Mouse (Mus musculus) heart, adult 2 months (tissue): ENCODE data around the gene Hexa. TPM values are rescaled to one million over a fixed set of nuclear protein-coding genes. Genes with fewer than 3 reads are reported as not detected.

Experiments used
- DNase-seq, 2 experiments: peaks; one replicate each; pipeline ENCODE4 v3.0.0; 2021
- H3K27ac ChIP-seq: fragments of 200-600 bp; 2 replicates; pipeline ENCODE4 v1.8.1; 2022
- H3K27me3 ChIP-seq: fragments of 200-500 bp; 2 replicates; pipeline ENCODE4 v1.6.1; 2012; ENCODE audit warnings: mild to moderate bottlenecking, low read length, inconsistent platforms, mixed read lengths; ENCODE audit not compliant: control insufficient read depth, insufficient read depth
- H3K36me3 ChIP-seq: fragments of 200-500 bp; 2 replicates; pipeline ENCODE4 v1.6.1; 2012; ENCODE audit warnings: low read length, inconsistent platforms; ENCODE audit not compliant: control insufficient read depth, insufficient read depth
- H3K4me1 ChIP-seq: fragments of 200-500 bp; 2 replicates; pipeline ENCODE4 v1.6.1; 2011; ENCODE audit warnings: low read length; ENCODE audit not compliant: control insufficient read depth, insufficient read depth
- H3K4me3 ChIP-seq: fragments of 200-600 bp; 2 replicates; pipeline ENCODE4 v1.8.1; 2022
- H3K79me2 ChIP-seq: fragments of 200-500 bp; replicated peaks from 2 replicates; pipeline ENCODE4 v1.6.1; 2012; ENCODE audit warnings: mild to moderate bottlenecking, inconsistent platforms, low read length, moderate library complexity, mixed read lengths; ENCODE audit not compliant: control insufficient read depth, insufficient read depth
- H3K9ac ChIP-seq: fragments of 200-500 bp; 2 replicates; pipeline ENCODE4 v1.6.1; 2012; ENCODE audit warnings: low read depth, mild to moderate bottlenecking, control low read depth, inconsistent platforms, low read length, mixed read lengths
- CTCF ChIP-seq: fragments of 200-600 bp; IDR thresholded peaks from 2 replicates; pipeline ENCODE4 v1.8.1; 2022; ENCODE audit warnings: antibody characterized with exemption, mild to moderate bottlenecking, moderate library complexity
- EP300 ChIP-seq: fragments of 200-500 bp; IDR thresholded peaks from 2 replicates; pipeline ENCODE4 v1.6.1; 2011; ENCODE audit warnings: low read depth, low read length, control low read depth; ENCODE audit not compliant: insufficient read depth
- POLR2A ChIP-seq: fragments of 200-500 bp; IDR thresholded peaks from 2 replicates; pipeline ENCODE4 v1.6.1; 2011; ENCODE audit warnings: mild to moderate bottlenecking, low read depth, low read length, control low read depth; ENCODE audit not compliant: insufficient read depth
- whole genome bisulfite sequencing: fragments of 180-500 bp; shearing (Covaris S2); methylation state at CpG from one replicate; pipeline ENCODE4 v1.1.7; 2018; 5-methylcytosine and 5-hydroxymethylcytosine counted together
- intact Hi-C: fragments of 180-260 bp; cut with DNase I; formaldehyde crosslinking; loops from one replicate; pipeline ENCODE4 v1.15.1; 2025
- long read RNA-seq: library from polyadenylated mRNA; stranded (forward); transcript quantifications from one replicate; pipeline ENCODE4 v2.0.0, GENCODE M21; 2021
- polyA plus RNA-seq: library from polyadenylated mRNA; depleted of rRNA; stranded (reverse); fragments of >200 nt; gene quantifications from 2 replicates; pipeline ENCODE4 v1.2.3, GENCODE M21; 2012; rRNA removed
- total RNA-seq, 2 experiments: library from RNA; stranded (reverse); gene quantifications; 2 replicates each; pipeline ENCODE4 v1.2.3; 2021

Hexa gene
- 10 to 100 TPM; 46.9 to 51.7 TPM for total RNA-seq
- 50.6 and 64.4 TPM in 2 replicates for polyA plus RNA-seq
- long read RNA-seq, transcript Hexa-201 (14 exons, 1,996 nt), result major isoform, 58 of 62 reads
- long read RNA-seq, partial matches to known transcripts, result 1 of 62 reads
- long read RNA-seq, other reads (novel, unspliced or antisense), result 3 of 62 reads

GRCm38 (mm10) chr9:59539441-59540137 is at the start of gene Hexa, which contains the start of gene Tmem202:
TSS of gene Hexa (plus strand) at chr9:59539540.
TSS of gene Tmem202 (minus strand) at chr9:59539847.
- DNase-seq, result peak; percentile 85 to 88
- Histone ChIP-seq H3K27ac (peak within 1 kb of the TSS; percentile 91), H3K36me3 (no peaks in the 10 kb centered on the region), H3K4me1 (peaks cover 8% of the 10 kb centered on the region), H3K27me3 (no peaks in the 10 kb centered on the region), H3K9ac (peak within 1 kb of the TSS; percentile 81), H3K4me3 (peak within 1 kb of the TSS; percentile 86), H3K79me2 (no peaks in the 10 kb centered on the region; the same call in 1 of the 2 replicates)
- intact Hi-C loops, result loop anchor here (2.0 kb wide), 1 partner anchor 51 kb away; no protein-coding TSS in a partner anchor
- TF ChIP-seq POLR2A, result peak; percentile 78
- TF ChIP-seq CTCF, result no peak
- TF ChIP-seq EP300, result peak; percentile 57; the same call in 1 of the 2 replicates
- WGBS, result under 1% methylated on average over 55 of the region's 55 CpGs

GRCm38 (mm10) chr9:59508146-59508545 is 31.2 kb upstream of the Hexa start:
- intact Hi-C loops, result no loop called here
- 65% methylated on average over 1 of the region's 1 CpGs for WGBS

DNA sequence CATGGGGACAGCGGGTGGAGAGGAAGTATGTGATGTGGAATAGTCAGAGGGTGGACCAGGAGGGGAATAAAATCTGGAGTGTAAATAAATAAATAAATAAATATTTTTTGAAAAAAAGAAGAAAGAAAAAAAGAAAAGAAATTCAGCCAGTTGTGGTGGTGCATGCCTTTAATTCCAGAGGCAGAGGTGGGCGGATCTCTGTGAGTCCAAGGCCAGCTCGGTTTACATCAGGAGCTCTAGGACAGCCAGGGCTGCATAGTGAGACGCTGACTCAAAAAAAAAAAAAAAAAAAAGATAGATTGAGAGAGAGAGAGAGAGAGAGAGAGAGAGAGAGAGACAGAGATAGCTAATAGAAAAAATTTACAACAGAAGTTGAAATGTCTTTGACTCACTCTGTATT is 27.0 kb upstream of the Hexa start:
- intact Hi-C loops, result no loop called here
- no peak overlapping the region for H3K27ac ChIP-seq
- H3K9ac ChIP-seq, result no peak overlapping the region
- H3K4me1 ChIP-seq, result no peaks in the 10 kb centered on the region
- no peaks in the 10 kb centered on the region for H3K36me3 ChIP-seq
- H3K27me3 ChIP-seq, result no peaks in the 10 kb centered on the region
- DNase-seq, result no peak
- no peak overlapping the region for H3K4me3 ChIP-seq
- H3K79me2 ChIP-seq, result no peaks in the 10 kb centered on the region
- no peak for TF ChIP-seq POLR2A
- 47% methylated on average over 4 of the region's 4 CpGs for WGBS

More at GRCm38 (mm10) chr9:59508146-59508545, 31.2 kb upstream of the Hexa start:
- H3K79me2 ChIP-seq, result no peaks in the 10 kb centered on the region
- H3K27ac ChIP-seq, result no peak overlapping the region
- DNase-seq, result no peak
- no peak overlapping the region for H3K9ac ChIP-seq
- H3K36me3 ChIP-seq, result no peaks in the 10 kb centered on the region
- no peaks in the 10 kb centered on the region for H3K27me3 ChIP-seq
- TF ChIP-seq CTCF (no peak), EP300 (no peak), POLR2A (no peak)
- no peaks in the 10 kb centered on the region for H3K4me1 ChIP-seq
- no peak overlapping the region for H3K4me3 ChIP-seq

GRCm38 (mm10) chr9:59515069-59515468 is 24.3 kb upstream of the Hexa start:
- H3K79me2 ChIP-seq, result no peaks in the 10 kb centered on the region
- TF ChIP-seq CTCF, result no peak
- no peak for TF ChIP-seq POLR2A
- TF ChIP-seq EP300, result 0 out of 2 replicates have a peak, but pooled peaks have one; percentile 37
- no peak overlapping the region for H3K27ac ChIP-seq
- intact Hi-C loops, result no loop called here
- 5% methylated on average over 3 of the region's 3 CpGs for WGBS
- peak in 1 of 2 experiments; percentile 40 for DNase-seq
- H3K36me3 ChIP-seq, result no peaks in the 10 kb centered on the region
- H3K9ac ChIP-seq, result no peak overlapping the region
- H3K4me1 ChIP-seq, result no peaks in the 10 kb centered on the region
- H3K27me3 ChIP-seq, result no peaks in the 10 kb centered on the region
- H3K4me3 ChIP-seq, result no peak overlapping the region

DNA sequence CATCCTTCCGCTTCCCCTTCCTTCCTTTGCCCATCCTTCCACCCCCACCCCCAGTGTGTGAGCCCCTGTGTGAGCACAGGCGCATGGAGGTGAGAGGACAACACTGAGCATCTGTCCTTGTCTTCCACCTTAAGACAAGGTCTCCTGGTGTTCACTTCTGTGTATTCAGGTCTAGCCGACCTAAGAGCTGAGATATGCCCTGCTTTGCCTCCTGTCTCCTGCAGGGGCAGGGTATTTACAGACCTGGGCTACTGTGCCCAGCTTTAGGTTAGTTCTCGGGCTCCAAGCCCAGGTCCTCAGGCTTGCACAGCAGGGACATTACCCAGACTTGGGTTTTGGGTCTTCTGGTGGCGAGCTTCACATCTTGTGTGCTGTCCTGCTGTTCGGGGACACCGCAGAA is 22.2 kb upstream of the Hexa start:
- Histone ChIP-seq H3K4me3 (no peak overlapping the region), H3K27ac (no peak overlapping the region), H3K36me3 (no peaks in the 10 kb centered on the region), H3K79me2 (no peaks in the 10 kb centered on the region), H3K4me1 (no peaks in the 10 kb centered on the region), H3K27me3 (no peaks in the 10 kb centered on the region), H3K9ac (no peak overlapping the region)
- intact Hi-C loops, result no loop called here
- WGBS, result 66% methylated on average over 7 of the region's 7 CpGs
- DNase-seq, result no peak
- no peak for TF ChIP-seq EP300
- TF ChIP-seq POLR2A, result no peak
- peak; percentile 35 for TF ChIP-seq CTCF

GRCm38 (mm10) chr9:59518976-59519375 is 20.4 kb upstream of the Hexa start:
- Histone ChIP-seq H3K79me2 (no peaks in the 10 kb centered on the region), H3K4me1 (no peaks in the 10 kb centered on the region), H3K27ac (no peak overlapping the region), H3K36me3 (no peaks in the 10 kb centered on the region), H3K27me3 (no peaks in the 10 kb centered on the region), H3K4me3 (no peak overlapping the region), H3K9ac (no peak overlapping the region)
- 18% methylated on average over 5 of the region's 5 CpGs for WGBS
- peak; percentile 28 to 46 for DNase-seq
- TF ChIP-seq POLR2A (no peak), CTCF (no peak), EP300 (no peak)
- intact Hi-C loops, result no loop called here
